Mouse (Mus musculus) ovary, postnatal 14 days (tissue): ENCODE results near the gene Gli3.

Experiments
- DNase-seq: peaks from one replicate; pipeline ENCODE4 v3.0.0; 2022; ENCODE audit warnings: low spot score

Gene Gli3

DNA sequence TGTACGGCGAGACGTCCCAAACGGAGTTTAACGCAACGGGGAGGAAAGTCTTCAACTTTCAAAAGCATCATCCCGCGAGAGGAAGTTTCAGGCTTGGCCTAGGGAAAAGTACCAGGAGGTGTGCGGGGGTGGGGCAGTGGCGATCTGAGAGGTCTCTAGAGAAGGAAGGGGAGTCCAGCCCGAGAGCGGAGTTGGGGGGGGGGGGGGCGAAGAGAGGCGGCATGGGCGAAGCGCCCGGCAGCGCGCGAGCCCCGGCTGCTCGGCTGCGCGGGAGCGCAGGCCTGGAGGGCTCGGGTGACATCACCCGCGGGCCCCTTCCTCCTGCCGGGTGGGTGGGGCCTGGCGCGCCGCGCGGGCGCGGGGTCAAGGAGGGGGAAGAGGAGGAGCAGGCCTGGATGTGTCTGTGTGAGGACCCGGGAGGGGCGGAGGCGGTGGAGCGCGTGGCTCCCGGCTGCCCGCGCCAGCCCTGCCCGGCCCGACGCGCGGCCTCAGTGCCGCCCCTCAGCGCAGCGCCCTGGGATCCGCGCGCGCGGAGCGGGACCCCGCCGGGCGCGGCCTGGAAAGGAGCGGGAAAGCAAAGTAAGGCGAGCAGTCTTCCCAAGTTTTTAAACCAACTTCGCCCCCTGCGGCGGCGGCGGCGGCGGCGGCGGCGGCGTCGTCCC is at the start of gene Gli3:
Gene Gli3, plus strand, starts transcription at position 406 of the 662 bp plus-strand sequence.
- peak; percentile 70 for DNase-seq

DNA sequence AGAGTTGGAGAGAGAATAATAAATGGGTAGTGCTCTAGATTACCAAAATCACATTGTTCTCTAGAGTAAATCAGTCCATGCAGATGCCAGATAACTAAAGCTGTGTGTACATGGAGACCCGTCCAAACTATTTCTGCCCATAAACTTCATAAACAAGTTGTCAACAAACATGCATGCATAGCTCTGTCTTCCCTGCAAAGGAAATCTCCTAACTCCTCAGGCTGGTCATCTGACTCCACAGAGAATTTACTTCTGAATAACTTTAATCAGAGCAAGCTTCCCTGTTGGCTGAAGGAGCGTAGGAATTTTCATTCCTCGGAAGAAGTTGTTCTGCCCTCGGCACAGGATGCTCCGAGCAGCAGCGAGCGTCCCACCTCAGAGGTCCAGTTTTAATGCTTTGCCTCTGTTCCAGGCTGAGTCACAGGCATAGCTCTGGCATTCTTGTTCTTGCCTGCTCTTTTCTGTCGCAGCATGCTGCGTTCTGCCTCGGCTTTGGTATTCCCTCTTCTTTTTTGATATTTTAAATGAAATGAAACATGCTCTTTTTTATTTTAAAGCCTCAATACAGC is 41.8 kb upstream of the Gli3 start:
- no peak for DNase-seq

DNA sequence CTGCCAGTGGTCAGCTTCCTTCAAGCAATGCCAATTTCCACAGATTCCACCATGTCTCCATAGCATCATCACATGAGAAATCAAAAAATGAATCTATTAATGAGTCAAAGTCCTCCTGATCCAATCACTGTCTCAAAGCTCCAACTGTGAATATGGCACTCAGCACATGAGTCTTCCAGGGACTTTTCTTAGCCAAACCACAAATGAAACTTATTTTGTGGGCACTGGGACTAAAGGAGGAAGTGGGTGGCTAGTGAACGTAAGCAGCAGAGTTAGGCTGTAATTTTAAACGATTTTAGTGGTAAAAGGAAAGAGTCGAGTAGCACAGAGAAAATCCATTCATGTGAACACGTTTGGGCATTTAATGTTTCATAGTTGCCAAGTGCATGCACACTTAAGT is 21.0 kb upstream of the Gli3 start:
- DNase-seq: no peak

DNA sequence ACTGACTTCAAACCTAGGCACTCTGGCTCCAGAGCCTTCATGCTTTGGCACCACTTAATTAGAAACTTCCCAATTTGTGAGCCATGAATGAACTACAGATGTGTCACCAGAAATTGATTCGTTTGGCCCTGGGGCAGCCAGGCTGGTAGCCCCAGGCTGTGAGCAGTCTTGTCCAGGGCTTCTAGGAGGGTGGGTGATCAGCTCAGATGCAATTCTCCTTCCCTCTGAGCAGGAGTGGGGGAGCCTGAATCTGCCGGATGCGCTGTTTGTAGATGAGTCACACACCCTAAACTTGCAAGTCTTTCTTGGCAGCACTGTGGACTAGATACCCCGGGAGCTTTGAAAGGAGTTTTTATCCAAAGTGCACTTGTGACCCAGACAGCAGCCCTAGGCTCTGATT is 18.7 kb upstream of the Gli3 start:
- no peak for DNase-seq

DNA sequence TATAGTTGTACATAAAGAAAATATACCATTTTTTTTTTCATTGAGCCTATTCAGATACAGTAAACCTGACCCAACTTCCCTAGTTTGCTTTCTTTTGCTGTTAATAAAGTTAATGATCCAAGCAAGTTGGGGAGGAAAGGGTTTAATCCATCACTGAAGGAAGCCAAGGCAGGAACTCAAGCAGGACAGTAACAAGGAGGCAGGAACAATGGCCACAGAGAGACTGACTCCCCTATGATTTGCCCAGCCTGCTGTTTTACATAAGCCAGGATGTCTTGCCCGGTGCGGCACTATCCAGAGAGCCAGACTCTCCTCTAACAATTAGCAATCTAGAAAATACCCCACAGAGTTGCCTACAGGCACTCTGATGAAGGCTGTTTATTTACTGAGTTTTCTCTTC is 17.4 kb upstream of the Gli3 start:
- DNase-seq: no peak

DNA sequence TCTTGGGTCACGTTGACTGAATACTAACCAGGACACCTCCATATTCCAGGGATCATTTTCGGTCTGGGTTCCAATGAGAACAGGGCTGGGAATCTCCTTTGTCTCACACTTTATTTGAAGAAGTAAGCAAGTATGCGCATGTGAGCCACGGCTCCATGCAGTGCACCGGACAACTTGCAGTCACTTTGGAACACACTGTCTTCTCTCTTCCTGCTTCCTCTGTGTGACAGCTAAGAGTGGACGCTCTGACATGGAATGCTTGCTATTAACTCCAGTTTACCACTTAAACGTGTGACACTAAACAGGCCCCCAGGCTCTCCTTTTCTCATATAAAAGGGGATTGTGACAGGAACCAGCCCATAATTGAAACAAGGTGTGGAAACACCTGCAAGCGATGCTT is 17.0 kb upstream of the Gli3 start:
- DNase-seq: no peak

DNA sequence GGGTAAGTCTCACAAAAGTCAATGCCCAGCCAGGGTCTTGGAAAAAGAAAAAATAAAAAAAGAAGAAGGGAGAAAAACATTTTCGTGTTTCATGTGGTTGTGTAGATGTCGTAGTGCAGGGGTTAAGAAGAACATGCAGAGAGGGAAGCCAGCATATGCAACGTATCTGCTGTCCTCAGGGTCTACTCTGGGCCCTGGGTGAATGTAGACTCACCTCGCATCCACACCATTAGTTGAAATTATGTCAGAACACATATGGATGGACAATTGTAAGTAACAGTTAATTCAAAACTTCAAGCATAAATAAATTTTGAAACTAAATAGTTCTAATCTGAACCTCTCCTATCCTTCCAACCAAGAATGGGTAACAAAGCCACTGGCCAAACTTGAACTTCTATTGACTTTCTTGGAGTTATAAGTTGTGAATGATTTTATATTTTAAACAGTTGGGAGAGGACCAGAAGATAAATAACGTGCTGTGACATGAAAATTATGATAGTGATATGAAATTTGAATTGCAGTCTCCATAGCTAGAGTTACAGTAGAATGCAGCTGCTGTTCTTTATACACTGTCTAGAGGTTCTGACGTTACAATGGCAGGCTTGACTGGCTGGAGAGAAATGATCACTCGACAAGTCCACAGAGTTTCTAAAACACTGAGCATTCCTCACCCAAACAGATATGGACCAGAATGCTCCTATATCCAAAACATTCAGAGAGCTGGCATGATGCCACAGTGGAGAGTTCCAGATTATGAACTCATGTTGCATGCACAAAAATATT is 16.1 kb upstream of the Gli3 start:
- no peak for DNase-seq

DNA sequence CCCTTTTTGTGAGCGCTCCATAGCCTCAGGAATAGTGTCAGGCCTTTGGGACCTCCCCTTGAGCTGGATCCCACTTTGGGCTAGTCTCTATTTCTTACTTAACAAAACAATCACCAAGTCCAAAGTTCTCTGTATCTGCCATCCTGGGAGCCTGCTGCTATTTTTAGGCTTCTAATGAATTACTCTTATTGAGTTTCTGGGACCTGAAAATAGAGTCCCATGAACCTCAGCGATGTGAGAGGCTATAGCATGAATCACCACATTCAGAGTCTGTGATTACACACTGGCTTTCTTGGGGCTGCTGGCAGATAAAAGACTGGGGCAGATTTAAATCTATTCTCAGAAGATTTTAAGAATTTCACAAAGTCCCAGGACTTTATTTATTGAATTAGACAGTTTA is 12.1 kb upstream of the Gli3 start:
- no peak for DNase-seq

DNA sequence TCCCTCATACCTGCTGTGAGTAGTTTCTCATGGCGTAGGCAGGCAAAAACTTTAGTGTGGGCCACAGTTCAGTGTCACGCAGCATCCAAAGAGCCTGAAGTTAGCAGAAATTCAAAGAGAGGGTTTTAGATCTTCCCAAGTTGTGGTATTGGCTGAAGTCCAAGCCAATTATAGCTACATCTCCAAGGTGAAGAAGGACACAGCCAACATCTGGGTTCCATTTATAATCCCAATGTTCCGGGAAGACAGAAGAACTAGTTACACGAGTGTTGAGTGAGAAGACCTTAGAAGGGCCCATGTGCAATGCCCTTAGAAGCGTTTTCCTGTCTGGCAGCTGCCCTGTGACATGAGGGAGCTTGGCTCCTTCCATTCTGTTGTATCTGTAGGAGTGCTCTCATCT is 5.2 kb upstream of the Gli3 start:
- DNase-seq: no peak

DNA sequence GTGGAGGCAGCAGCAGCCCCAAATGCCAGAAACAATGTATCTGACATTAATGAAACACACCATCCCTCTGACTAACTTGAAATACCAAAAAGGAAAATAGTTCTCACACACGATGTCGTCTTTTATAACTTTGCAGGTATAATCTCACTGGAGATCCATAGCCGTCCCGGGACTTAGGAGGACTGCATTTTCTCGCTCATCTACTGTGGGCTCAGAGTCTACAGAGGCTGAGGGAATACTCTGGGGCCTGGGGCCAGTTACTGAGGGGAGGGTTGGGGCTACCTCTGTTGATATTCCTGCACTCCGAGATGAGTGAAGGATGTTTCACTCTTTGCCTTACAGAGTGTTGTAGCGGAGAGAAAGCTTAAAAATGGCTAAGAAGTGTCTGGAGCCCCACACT is 1.1 kb upstream of the Gli3 start:
- DNase-seq: no peak

DNA sequence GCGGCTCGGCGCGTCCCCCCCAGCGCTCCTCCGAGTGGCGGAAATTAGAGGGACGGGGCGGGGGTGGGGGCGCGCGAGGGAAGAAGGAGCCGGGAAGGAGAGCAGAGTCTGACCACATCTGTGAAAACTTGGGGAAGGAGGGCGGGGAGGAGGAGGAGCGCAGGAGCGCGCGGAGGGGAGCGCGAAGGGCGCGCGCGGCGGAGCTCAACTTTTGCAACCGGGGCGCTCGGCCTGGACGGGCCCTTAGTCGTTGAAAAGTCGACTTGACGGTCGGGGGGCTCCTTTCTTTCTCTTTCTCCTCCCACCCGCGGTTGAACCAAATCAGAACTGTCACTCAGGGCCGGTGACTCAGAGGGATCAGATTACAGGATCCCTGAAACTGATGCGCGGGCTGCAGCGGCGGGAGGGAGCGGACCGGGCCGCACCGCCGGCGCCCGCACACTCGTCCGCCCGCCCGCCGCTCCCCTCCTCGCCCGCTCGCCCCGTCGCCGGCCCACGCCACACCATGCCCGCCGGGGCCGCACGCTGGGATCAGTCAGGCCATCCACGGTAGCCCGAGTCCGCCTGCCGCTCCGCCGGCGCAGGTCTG is 551 bp downstream of the Gli3 start:
- peak; percentile 34 for DNase-seq

DNA sequence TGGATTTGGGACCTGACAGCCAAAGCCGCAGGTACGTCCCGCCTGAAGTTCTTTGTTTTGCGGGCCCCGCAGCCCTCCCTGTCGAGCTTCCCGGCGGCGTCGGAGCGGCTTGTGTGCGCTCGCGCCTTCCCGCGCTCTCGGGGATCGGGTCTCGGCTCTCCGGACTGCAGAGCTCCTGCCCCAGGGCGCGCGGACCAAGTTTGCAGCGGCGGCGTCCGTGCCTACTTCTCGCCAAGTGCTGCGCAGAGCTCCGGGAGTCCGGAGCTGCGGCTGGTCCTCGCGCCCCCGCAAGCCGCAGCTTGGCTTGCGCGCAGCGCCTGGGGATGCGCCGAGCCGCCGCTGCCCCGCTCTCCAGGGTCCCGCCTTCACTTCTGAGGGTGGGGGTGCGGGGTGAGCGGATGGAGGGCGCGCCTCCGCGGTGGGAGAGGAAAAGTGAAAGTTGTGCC is 1.1 kb downstream of the Gli3 start:
- DNase-seq: peak; percentile 41

DNA sequence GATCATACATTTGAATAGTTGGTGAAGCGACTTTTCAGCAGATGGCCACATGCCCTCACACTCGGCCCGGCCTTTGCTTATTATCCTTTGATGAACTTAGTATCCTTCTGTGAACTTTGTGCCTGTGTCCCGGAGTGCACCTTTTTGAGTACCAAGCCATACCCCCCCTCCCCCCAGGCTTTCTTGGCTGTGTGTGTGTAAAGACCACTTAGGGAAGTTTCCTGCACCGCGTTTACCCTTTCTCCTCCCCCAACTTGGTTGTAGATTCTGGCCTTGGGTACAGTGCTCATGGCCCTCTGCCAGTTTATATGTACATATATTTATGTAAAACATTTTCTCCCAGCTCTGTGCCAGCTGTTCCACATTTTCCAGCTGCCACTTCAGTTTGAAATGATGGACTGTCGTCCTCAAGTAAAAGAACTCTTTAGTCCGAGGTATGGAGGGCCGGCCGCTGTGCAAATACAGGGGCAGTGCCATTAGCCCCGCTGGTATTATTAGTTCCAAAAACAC is 1.8 kb downstream of the Gli3 start:
- DNase-seq: no peak

DNA sequence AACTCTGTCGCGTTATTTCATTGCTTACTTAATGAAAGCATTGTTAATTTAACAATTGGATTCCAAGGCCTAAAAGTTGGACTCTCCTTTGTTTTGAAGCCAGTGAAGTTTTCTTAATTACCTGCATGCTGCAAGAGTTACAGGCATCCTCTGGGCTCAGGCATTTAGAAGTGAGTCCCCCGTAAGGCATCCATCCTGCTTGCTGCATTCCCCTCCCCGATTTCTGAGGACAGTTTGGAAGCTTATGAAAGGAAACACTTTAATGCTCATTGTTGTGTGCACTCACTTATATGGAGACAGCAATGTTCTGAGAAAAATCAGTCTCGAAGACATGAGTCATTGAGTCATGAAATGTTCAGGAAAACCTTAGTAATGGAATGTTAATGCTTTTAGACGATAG is 3.5 kb downstream of the Gli3 start:
- no peak for DNase-seq

DNA sequence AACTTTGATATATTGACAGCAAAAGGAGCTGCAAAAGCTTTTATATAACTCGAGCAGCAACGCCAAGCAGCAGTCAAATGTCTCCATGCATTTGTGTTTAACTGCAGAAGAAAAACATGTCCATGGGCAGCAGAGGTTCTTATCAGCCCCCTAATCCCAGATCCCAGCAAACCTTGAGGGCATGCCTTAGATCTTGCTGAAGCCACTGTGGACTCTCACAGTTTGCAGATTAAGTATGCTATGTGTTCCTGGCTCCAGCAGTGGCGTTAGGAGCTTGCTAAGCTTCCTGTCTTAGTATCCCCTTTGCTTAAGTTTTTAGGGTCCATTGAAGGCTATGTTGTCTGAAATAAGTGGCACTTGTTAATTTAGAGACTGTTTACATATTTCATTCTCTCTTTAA is 4.4 kb downstream of the Gli3 start:
- no peak for DNase-seq

DNA sequence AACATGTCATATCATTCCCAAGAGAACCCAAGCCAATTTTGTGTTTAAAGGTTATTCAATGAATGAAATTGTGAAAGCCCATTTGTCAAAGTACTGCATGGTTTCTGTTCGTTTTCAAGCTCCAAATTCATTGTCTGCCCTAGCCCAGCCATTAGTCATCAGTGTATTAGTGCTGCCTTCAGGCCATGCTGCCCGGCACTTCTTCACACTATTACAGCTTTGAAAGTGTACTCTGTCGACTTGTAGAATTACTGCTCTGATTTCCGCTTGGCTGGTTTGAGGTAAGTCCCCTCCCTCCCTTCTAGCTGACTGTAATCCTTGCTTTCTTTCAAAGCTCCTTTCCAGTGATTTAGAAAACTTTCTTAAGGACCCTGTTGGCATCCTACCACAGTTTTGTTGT is 5.4 kb downstream of the Gli3 start:
- DNase-seq: no peak

DNA sequence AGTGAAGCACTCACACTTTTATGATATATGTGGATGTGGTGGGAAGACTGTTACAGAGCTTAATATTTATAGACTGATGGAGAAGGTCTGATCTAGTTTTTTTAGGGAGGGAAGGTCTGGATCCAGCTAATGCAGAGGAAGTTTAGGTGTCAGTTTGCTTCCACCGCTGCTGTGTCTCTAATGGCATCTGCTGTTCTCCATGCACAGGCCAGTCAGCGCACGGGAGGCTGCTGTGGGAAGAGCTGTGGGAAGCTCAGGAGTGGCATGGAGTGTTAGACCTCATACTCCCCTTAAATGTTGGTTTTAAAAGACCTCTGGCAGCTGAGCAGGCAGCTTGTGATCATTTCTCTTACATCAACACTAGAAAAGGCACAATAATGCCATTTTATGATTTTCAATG is 7.0 kb downstream of the Gli3 start:
- DNase-seq: no peak

DNA sequence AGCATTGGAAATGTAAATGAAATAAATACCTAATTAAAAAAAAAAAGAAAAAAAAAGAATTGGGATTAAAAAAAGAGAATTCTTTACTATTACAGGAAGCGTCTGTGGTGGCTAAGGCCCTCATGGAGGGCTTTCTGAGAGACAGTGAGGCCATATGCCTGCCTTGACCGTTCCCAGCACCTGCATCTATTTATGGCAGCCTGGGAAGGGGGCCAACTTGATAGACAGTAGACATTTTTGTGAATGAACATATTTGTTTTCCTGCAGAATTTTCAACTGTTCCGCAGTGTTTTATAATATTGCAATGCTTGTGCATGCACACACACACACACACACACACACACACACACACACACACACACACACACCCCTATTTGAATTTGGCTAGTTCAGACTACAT is 9.7 kb downstream of the Gli3 start:
- DNase-seq: no peak

DNA sequence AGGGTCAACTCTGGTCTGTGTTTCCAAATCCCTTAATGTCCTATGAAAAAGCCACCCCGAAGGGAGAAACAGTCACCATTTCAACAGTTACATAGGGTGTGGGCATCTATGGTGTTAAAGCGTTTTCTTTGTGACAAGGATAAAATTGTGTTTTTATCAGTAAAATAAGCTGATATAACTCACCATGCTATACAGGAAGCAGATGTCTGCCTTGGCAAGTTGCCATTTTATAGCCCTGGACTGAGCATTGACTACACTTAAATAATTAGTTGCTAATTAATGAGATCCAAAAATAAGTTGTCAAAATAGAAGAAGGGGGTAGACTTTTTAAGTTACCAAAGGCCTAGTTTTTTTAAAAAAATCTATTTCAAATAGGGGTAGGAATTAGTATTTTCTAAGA is 11.4 kb downstream of the Gli3 start:
- no peak for DNase-seq

DNA sequence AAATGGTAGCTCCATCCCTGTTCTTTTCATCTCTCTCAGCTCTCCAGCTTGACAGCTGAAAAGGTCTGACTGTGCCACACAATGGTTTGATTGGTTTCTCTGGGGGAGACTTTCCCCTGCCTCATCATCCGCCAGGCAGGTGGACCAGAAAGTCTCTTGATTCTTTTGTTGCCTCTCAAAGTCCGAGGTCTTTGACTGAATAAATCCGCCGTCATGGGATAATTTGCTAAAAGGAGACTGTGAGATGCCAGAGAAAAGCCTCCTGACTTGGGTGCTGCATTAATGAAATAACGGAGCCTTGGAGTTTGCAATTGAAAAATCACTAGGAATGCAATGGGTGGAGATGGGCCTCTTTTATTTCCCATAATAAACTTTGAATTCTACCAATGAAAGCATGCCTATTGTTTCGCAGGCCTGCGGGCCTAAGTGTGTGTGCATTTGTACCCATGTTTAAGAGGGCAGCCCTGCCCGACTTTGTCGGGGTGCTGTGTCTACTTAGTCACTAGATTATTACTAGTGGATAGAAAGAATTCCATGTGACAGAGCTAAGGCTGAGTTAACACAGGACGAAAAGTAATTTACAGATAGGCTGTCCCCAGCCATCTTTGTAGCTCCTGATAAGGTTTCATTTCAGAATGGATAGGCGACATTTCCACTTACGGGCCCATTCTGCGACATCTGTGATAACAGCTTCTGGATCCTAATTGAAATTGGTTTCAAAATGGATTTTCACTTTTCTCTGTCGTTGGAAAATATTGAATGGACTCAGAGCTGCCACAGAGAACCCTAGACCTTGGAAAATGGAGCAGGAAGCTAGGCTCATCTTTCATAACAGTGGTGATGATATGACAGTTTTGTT is 23.2 kb downstream of the Gli3 start:
- no peak for DNase-seq

DNA sequence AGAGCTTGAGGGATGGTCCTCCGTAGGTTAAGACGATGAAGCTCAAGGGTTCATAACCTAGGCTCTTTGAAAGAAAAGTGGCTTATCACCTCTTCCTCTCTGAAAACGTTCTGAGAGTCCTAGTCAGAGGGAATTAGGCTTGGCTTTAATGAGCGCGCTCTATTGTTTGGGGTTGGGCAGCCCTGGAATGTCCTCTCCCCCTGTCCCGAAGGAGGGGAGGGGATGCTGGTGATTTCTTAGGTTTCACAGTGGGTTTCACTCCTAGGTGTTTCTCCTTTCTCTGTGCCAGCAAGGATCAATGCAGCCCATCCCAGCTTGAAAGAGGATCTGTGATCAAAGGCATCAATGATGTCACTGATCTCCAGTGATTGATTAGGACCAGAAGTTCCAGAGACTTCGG is 24.3 kb downstream of the Gli3 start:
- DNase-seq: no peak

DNA sequence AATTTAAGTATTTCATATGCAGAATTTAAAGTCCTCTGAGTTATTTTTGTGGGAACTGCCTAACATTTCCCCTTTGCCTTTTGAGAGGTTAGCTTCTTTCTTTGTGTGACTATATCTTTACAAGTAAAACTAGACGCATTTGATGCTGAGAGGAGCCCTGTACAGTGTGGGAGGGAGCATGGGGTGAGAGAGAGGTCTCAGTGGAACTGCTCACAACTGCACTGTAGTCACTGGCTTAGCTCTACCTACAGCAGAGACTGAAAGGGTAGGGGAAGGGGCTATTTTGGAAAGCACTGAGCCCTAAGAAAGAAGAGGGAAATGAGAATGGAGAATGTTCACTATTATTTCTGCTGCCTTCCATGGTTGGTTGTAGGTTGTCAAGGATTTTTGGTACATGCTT is 25.0 kb downstream of the Gli3 start:
- DNase-seq: no peak
